Mouse (Mus musculus): Measurements from ENCODE around the gene AC161166.1. TPM values are rescaled to one million over a fixed set of nuclear protein-coding genes. Genes with fewer than 3 reads are reported as not detected.
A peak's percentile ranks its signal among the peaks of the same experiment; 100 is the strongest.

Gene AC161166.1
- polyA plus RNA-seq, 1 experiment = not detected

DNA sequence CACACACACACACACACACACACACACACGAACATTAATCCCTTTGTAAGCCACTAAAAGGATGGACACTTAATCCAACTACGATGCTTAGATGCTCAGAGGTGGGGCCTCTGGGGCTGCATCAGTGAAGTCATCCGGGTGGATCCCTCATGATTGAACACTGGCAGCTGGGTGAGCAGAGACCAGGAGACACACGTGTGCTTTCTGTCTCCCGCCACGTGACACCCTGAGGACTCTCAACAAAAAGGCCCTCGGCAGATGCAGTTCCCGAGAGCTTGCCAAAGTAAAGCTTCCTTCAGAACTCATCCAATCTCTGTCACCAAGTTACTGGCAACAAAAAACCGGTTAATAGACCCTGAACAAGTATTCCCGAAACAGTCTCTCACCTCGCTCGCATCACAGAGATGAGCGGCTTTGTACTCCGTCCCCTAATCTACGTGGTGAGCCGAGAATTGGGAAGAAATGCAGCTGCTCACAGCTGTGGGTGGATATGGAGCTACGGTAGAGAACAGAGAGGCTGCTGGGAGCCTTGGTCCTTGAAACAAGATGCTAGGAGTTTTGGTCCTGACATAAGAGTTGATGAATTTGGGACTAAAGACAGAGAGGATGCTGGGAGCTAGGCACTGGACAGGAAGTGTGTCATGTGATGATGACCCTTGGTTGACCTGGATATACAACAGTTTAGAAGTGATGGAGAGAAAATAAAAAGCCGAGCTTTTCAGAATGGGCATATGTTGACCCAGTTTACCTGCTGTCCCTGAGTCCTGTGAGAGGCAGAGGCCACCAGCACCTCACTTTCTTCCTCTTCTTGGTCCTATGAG, 31.9 kb downstream of the AC161166.1 start:
- Histone ChIP-seq H3K27ac (ENCODE audit: insufficient read depth, low read depth, low read length) (no peak overlapping the region), H3K4me1 (ENCODE audit: control insufficient read depth, insufficient read depth, low read length) (no peaks in the 10 kb centered on the region; the same call in 1 of the 2 replicates), H3K4me3 (ENCODE audit: insufficient read depth, low read length) (no peak overlapping the region)
- no peak for TF ChIP-seq CTCF (IDR thresholded peaks at IDR 0.05; ENCODE audit: low read depth, low read length)

GRCm38 (mm10) chr7:24479685-24480084, 32.6 kb downstream of the AC161166.1 start:
- no peak overlapping the region for H3K27ac ChIP-seq (ENCODE audit: insufficient read depth, low read depth, low read length)
- TF ChIP-seq CTCF (IDR thresholded peaks at IDR 0.05; ENCODE audit: low read depth, low read length) (no peak), POLR2A (IDR thresholded peaks at IDR 0.05; ENCODE audit: borderline replicate concordance, low read depth, low read length) (no peak)
- no peak overlapping the region for H3K4me3 ChIP-seq (ENCODE audit: insufficient read depth, low read length)
- no peaks in the 10 kb centered on the region; the same call in 1 of the 2 replicates for H3K4me1 ChIP-seq (ENCODE audit: control insufficient read depth, insufficient read depth, low read length)

DNA sequence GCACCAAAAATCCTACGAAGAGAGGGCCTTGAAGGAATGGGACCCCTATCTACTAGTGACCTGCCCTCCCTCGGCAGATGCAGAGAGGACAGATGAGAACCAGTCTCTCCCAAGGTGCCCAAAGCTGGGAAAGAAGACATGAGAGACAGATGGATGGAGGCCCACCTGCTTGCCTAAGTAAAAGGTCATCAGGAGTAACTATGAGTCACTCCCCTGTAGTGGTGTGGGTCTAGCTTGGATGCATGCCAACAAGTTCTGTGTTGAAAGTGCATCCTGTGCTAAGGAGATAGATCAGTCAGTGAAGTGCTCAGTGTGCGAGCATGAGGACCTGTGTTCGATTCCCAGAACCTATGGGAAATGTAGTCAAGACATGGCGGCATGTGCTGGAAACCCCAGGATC, 33.3 kb downstream of the AC161166.1 start:
- Histone ChIP-seq H3K4me3 (ENCODE audit: insufficient read depth, low read length) (no peak overlapping the region), H3K27ac (ENCODE audit: insufficient read depth, low read depth, low read length) (no peak overlapping the region), H3K4me1 (ENCODE audit: control insufficient read depth, insufficient read depth, low read length) (no peaks in the 10 kb centered on the region; the same call in 1 of the 2 replicates)
- no peak for TF ChIP-seq POLR2A (IDR thresholded peaks at IDR 0.05; ENCODE audit: borderline replicate concordance, low read depth, low read length)
- no peak for TF ChIP-seq CTCF (IDR thresholded peaks at IDR 0.05; ENCODE audit: low read depth, low read length)

DNA sequence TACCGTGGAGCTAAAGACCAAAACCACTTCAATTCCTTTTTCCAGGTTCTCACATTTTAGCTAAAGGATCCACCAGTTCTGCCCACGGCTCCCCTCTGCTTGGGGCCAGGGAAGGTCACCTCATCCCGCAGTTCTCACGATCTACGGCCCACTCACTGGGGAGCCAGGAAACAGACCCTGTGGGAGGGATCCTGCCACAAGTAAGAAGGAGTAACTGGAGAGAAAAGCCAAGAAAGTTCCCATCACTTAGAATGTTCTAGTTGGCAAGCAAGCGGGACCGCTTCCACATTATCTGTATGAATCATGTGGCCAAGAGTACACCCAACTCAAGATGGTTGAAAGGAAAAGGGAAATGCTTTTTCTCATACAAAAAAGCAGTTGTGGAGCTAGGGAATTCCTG, 35.4 kb downstream of the AC161166.1 start:
- no peak for TF ChIP-seq POLR2A (IDR thresholded peaks at IDR 0.05; ENCODE audit: borderline replicate concordance, low read depth, low read length)
- no peak for TF ChIP-seq CTCF (IDR thresholded peaks at IDR 0.05; ENCODE audit: low read depth, low read length)
- Histone ChIP-seq H3K4me3 (ENCODE audit: insufficient read depth, low read length) (no peak overlapping the region), H3K27ac (ENCODE audit: insufficient read depth, low read depth, low read length) (no peak overlapping the region), H3K4me1 (ENCODE audit: control insufficient read depth, insufficient read depth, low read length) (no peaks in the 10 kb centered on the region; the same call in 1 of the 2 replicates)

- no peak for TF ChIP-seq POLR2A (IDR thresholded peaks at IDR 0.05; ENCODE audit: borderline replicate concordance, low read depth, low read length)
- TF ChIP-seq CTCF (IDR thresholded peaks at IDR 0.05; ENCODE audit: low read depth, low read length) = no peak
These were observed 35.9 kb downstream of the AC161166.1 start for GRCm38 (mm10) chr7:24476338-24476737.

GRCm38 (mm10) chr7:24474811-24475506, 37.3 kb downstream of the AC161166.1 start:
- H3K4me1 ChIP-seq (ENCODE audit: control insufficient read depth, insufficient read depth, low read length) = no peaks in the 10 kb centered on the region
- TF ChIP-seq CTCF (IDR thresholded peaks at IDR 0.05; ENCODE audit: low read depth, low read length) (no peak), POLR2A (IDR thresholded peaks at IDR 0.05; ENCODE audit: borderline replicate concordance, low read depth, low read length) (no peak)
- H3K4me3 ChIP-seq (ENCODE audit: insufficient read depth, low read length) = no peak overlapping the region
- no peak overlapping the region for H3K27ac ChIP-seq (ENCODE audit: insufficient read depth, low read depth, low read length)

More at GRCm38 (mm10) chr7:24476338-24476737, 35.9 kb downstream of the AC161166.1 start:
- Histone ChIP-seq H3K27ac (ENCODE audit: insufficient read depth, low read depth, low read length) (no peak overlapping the region), H3K4me3 (ENCODE audit: insufficient read depth, low read length) (no peak overlapping the region), H3K4me1 (ENCODE audit: control insufficient read depth, insufficient read depth, low read length) (no peaks in the 10 kb centered on the region; the same call in 1 of the 2 replicates)

DNA sequence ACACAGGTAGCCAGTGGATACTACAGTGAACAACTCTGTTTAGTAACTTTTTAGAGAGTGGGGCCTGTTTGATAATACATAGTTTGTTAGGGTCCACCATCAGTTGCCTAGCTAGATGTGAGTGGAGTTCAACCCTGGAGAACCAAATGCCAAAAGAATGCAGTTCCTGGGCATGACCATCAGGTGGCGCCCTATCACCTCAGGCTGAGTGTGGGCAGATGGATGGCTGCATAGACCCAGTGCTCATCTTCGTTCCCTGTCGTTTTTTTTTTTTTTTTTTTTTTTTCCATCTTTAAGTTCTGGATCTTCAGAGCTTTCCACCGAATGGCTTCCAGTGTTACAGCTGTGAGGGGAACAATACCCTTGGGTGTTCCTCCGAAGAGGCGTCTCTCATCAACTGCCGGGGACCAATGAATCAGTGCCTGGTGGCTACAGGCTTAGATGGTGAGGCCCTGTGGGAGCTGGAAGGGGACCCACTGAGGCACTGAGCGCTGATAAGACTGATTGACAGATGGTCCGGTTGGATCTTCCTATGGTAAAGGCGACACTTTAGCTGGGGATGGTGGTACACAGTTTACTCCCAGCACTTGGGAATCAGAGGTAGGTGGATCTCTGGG, 38.2 kb downstream of the AC161166.1 start:
- Histone ChIP-seq H3K4me1 (ENCODE audit: control insufficient read depth, insufficient read depth, low read length) (no peaks in the 10 kb centered on the region), H3K4me3 (ENCODE audit: insufficient read depth, low read length) (no peak overlapping the region), H3K27ac (ENCODE audit: insufficient read depth, low read depth, low read length) (no peak overlapping the region)
- TF ChIP-seq POLR2A (IDR thresholded peaks at IDR 0.05; ENCODE audit: borderline replicate concordance, low read depth, low read length) = no peak
- TF ChIP-seq CTCF (IDR thresholded peaks at IDR 0.05; ENCODE audit: low read depth, low read length) = peak; percentile 72

- TF ChIP-seq CTCF (IDR thresholded peaks at IDR 0.05; ENCODE audit: low read depth, low read length) = peak; percentile 82
- no peak for TF ChIP-seq POLR2A (IDR thresholded peaks at IDR 0.05; ENCODE audit: borderline replicate concordance, low read depth, low read length)
- Histone ChIP-seq H3K27ac (ENCODE audit: insufficient read depth, low read depth, low read length) (no peak overlapping the region), H3K4me1 (ENCODE audit: control insufficient read depth, insufficient read depth, low read length) (peaks cover 1% of the 10 kb centered on the region; the same call in 1 of the 2 replicates), H3K4me3 (ENCODE audit: insufficient read depth, low read length) (no peak overlapping the region)
These were observed 39.3 kb downstream of the AC161166.1 start for GRCm38 (mm10) chr7:24472937-24473336.

DNA sequence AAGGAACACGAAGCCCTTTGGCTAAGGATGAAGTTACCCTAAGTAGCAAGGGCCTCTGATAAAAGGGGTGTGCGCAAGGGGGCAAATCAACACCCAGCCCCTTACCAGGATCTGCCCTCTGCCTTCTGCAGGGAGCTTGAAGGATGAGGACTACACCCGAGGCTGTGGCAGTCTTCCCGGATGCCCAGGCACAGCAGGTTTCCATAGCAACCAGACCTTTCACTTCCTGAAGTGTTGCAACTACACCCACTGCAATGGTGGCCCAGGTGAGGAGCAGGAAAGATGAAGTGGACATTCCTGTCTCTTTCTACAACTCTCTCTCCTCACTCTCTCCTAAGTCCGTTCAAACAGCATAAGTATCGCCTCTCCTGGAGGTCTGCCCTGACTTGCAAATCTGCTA, 39.8 kb downstream of the AC161166.1 start:
- Histone ChIP-seq H3K4me1 (ENCODE audit: control insufficient read depth, insufficient read depth, low read length) (peaks cover 6% of the 10 kb centered on the region), H3K4me3 (ENCODE audit: insufficient read depth, low read length) (no peak overlapping the region), H3K27ac (ENCODE audit: insufficient read depth, low read depth, low read length) (no peak overlapping the region)
- TF ChIP-seq POLR2A (IDR thresholded peaks at IDR 0.05; ENCODE audit: borderline replicate concordance, low read depth, low read length) (no peak), CTCF (IDR thresholded peaks at IDR 0.05; ENCODE audit: low read depth, low read length) (no peak)

Data from bone marrow macrophage, adult 2 months (primary cell).